Mouse (Mus musculus) naive thymus-derived CD4-positive, alpha-beta T cell, adult 5 months (primary cell): ENCODE results near the gene Defb36. TPM values are rescaled to one million over a fixed set of nuclear protein-coding genes. Genes with fewer than 3 reads are reported as not detected.

Source experiments
- polyA plus RNA-seq: library from polyadenylated mRNA; unstranded; fragments of 100-300 nt; shearing (Covaris generic); gene quantifications from one replicate; pipeline ENCODE4 v1.2.1, GENCODE M21; 2017

Gene Defb36
- polyA plus RNA-seq: not detected

GRCm38 (mm10) chr2:152604057-152604456 lies at the start of gene Defb36:
Gene Defb36 (plus strand): TSS chr2:152604327.

GRCm38 (mm10) chr2:152569038-152569437 lies 35.1 kb upstream of the Defb36 start, which contains the start of gene Gm17416:
Gene Gm17416 (plus strand): TSS chr2:152569338.

GRCm38 (mm10) chr2:152572114-152572794 lies 31.9 kb upstream of the Defb36 start, which contains the start of gene Defb21:
Gene Defb21 (plus strand): TSS chr2:152572744.

DNA sequence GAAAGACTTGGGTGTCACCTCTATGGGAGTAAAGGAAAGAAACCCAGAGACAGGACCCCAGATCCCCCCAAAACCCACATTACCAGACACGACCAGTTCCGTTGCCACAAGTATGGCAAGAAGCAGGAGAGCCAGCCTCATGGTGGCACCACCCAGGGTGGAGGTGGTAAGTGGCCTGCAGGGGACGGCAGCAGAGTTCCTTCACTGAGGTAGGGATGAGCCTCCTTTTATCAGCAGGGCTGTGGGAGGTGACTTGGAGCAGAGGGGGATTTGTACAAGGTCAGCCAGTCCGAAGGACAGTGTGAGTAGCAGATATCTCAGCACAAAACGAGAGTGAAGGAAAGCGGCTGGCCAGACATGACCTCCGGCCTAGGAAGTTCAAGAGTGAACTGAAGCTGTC lies 24.0 kb upstream of the Defb36 start, which contains the start of gene Defb19:
Gene Defb19 (minus strand): TSS at position 206 of the 400 bp plus-strand sequence.

GRCm38 (mm10) chr2:152599299-152599698 lies 4.8 kb upstream of the Defb36 start, which contains the start of gene Defb45:
Gene Defb45 (minus strand): TSS chr2:152599399.

DNA sequence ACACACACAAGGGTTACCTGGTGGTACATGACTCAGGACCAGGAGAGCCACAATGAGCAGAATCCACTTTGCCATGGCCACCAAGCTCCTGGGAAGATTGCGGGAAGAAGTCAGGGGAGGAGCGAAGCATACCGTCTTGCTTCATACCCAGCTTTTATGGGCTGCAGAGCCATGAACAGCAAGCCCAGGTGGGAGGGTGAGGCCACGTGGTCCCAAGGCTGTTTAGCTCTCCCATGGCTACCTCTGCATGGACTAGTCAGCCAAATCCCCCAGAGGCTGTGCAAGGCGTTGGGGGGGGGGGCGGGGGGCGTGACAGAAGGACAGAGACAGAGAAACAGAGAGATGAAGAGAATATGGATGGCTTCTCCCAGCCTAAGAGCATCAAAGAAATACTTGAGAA lies 18.8 kb downstream of the Defb36 start, which contains the start of gene Defb25:
Gene Defb25 (minus strand): TSS at position 101 of the 400 bp plus-strand sequence.

DNA sequence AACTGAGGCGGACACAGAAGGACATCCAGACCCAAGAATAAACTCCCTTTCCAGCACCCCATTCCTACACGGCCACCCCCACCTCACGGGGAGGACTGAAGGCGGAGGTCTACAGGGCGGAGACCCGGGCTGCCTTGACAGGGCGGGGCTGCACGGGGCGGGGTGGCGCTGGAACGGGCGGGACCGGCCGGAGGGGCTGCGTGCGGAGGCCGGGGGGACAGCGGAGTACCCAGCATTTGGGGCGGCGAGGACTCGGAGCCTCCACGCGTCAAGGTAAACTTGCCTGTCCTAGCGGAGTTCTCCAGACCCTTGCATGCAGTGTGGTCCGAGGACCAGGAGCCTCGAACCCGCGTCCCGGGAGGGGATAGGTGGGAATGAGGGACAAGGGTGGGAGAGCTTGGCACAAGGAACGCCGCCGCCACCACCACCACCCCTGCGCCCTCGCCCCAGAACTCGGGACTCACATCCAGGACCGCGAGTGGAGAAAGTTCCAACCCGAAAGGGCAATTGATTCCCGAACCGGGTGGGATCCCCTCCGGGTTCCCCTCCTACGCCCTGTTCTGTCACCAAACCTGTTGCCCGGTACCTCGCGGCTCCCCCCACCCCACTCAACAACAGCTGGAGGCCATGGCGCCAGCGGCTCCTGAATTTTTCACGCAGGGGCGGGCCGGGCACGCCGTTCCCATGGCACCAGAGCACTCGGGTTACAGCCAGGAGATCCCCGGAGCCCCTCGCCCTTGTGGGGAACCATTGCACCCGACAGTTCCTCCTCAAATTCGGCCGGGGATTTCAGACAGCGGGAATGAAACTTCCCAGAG lies 22.9 kb downstream of the Defb36 start, which contains the start of gene Rem1:
Gene Rem1 (plus strand): TSS at position 178 of the 818 bp plus-strand sequence.

Other genes starting within 250 kb of the Defb36 start
- not detected for gene Nrsn2, start 227.7 kb upstream of the Defb36 start, polyA plus RNA-seq
- 0.27 TPM for gene Sox12, start 206.3 kb upstream of the Defb36 start, polyA plus RNA-seq
- 0.41 TPM for gene Zcchc3, start 189.3 kb upstream of the Defb36 start, polyA plus RNA-seq
- not detected for gene 6820408C15Rik, start 188.7 kb upstream of the Defb36 start, polyA plus RNA-seq
- gene Defb23, start 139.7 kb upstream of the Defb36 start, polyA plus RNA-seq: not detected
- not detected for gene Defb20, start 127.3 kb upstream of the Defb36 start, polyA plus RNA-seq
- gene Defb22, start 114.2 kb upstream of the Defb36 start, polyA plus RNA-seq: not detected
- not detected for gene Defb26, start 92.6 kb upstream of the Defb36 start, polyA plus RNA-seq
- gene Defb28, start 86.1 kb upstream of the Defb36 start, polyA plus RNA-seq: not detected
- not detected for gene Defb29, start 64.2 kb upstream of the Defb36 start, polyA plus RNA-seq
- gene Gm17416, start 35.0 kb upstream of the Defb36 start, polyA plus RNA-seq: not detected
- not detected for gene Defb21, start 31.6 kb upstream of the Defb36 start, polyA plus RNA-seq
- not detected for gene Defb19, start 24.0 kb upstream of the Defb36 start, polyA plus RNA-seq
- not detected for gene Defb45, start 4.9 kb upstream of the Defb36 start, polyA plus RNA-seq
- gene Defb25, start 18.7 kb downstream of the Defb36 start, polyA plus RNA-seq: not detected
- gene Rem1, start 22.6 kb downstream of the Defb36 start, polyA plus RNA-seq: not detected
- 176 TPM for gene H13, start 65.1 kb downstream of the Defb36 start, polyA plus RNA-seq
- 5.4 TPM for gene Mcts2, start 82.7 kb downstream of the Defb36 start, polyA plus RNA-seq
- not detected for gene Id1, start 131.9 kb downstream of the Defb36 start, polyA plus RNA-seq
- gene Cox4i2, start 149.8 kb downstream of the Defb36 start, polyA plus RNA-seq: not detected
- gene Bcl2l1, start 227.4 kb downstream of the Defb36 start, polyA plus RNA-seq: 12.0 TPM
- gene Tpx2, start 243.6 kb downstream of the Defb36 start, polyA plus RNA-seq: 0.85 TPM